Mouse (Mus musculus): ENCODE measurements around the gene Plppr2. TPM values are rescaled to one million over a fixed set of nuclear protein-coding genes. Genes with fewer than 3 reads are reported as not detected.

The Plppr2 gene
- polyA plus RNA-seq, 1 experiment from 2014 or later: 6.6 TPM

DNA sequence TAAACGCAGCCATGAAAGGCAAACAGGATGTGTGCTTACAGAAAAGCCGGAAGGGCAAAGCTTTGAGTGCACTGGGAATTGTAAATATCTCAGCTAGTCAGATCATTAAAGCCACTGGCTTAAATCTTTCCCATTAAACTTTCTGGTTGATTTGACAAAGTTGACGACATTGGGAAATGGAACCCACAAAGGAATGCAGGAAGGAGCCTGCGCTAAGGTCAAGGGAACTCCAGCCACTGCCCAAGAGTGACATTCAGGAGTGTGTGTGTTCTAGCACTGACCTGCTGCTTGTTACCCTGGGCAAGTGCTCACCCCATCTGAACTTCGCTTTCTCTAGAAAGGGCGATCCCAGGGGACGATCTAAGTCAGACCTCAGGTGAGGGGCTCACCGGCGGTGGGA lies 23.3 kb downstream of the Plppr2 start:
- Histone ChIP-seq H3K9me3 (ENCODE audit: control insufficient read depth, low read length) (no peaks in the 10 kb centered on the region), H3K4me1 (ENCODE audit: control insufficient read depth, insufficient read depth, low read length) (0 out of 2 replicates have a peak, but pooled peaks cover 10% of the 10 kb centered on the region), H3K4me2 (ENCODE audit: low read depth, severe bottlenecking) (peak overlapping the region; percentile 22; the same call in 1 of the 2 replicates), H3K9ac (ENCODE audit: low read length) (no peak overlapping the region), H3K27me3 (ENCODE audit: control insufficient read depth, insufficient read depth, low read length) (peaks cover 36% of the 10 kb centered on the region), H3K36me3 (ENCODE audit: control insufficient read depth, insufficient read depth, low read length) (peaks cover 6% of the 10 kb centered on the region; the same call in 1 of the 2 replicates), H3K4me3 (ENCODE audit: low read depth, low read length) (no peak overlapping the region), H3K27ac (replicated peaks; ENCODE audit: low read depth, low read length) (no peak overlapping the region)
- ATAC-seq (ENCODE audit: insufficient number of reproducible peaks, low FRiP score, low TSS enrichment, low read depth) (no peak), DNase-seq (ENCODE audit: low spot score) (no peak)
- 44% methylated on average over 9 of the region's 9 CpGs for WGBS

DNA sequence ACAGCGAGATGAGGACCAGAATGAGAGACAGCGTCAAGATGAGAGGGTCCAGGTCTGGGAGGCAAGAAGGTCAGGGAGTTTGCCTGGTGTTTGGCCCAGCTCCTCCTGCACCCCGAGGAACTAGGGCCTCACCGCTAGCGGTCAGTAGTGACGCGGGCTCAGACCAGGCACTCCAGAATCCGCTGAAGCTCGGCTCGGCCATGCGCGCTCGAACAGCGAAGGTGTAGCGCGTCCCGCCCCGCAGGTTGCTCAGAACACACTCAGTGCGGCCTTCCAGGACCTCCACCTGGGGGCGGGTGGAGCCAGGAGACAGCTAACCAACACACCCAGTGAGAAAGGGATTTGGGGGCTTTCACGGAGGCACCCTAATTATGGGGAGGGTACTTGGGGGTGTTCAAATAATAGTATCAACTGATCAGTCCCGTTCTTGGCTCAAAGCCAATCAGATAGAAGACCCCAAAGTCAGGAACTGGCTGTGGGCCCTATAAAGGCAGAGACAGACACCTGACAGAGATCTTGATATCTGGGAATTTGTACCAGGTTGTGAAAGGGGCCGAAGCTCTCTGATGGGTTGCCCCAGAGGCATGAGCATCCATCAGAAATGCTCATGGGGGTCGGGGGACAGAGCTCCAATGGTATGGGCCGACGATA lies 23.9 kb downstream of the Plppr2 start:
- peaks cover 6% of the 10 kb centered on the region; the same call in 1 of the 2 replicates for H3K36me3 ChIP-seq (ENCODE audit: control insufficient read depth, insufficient read depth, low read length)
- ATAC-seq (ENCODE audit: insufficient number of reproducible peaks, low FRiP score, low TSS enrichment, low read depth) (no peak), DNase-seq (ENCODE audit: low spot score) (peak; percentile 51)
- no peak overlapping the region for H3K4me3 ChIP-seq (ENCODE audit: low read depth, low read length)
- 6% methylated on average over 26 of the region's 26 CpGs for WGBS
- no peaks in the 10 kb centered on the region for H3K9me3 ChIP-seq (ENCODE audit: control insufficient read depth, low read length)
- no peak overlapping the region for H3K27ac ChIP-seq (replicated peaks; ENCODE audit: low read depth, low read length)
- H3K4me2 ChIP-seq (ENCODE audit: low read depth, severe bottlenecking): peak overlapping the region; percentile 22
- H3K9ac ChIP-seq (ENCODE audit: low read length): no peak overlapping the region
- H3K4me1 ChIP-seq (ENCODE audit: control insufficient read depth, insufficient read depth, low read length): 0 out of 2 replicates have a peak, but pooled peaks cover 10% of the 10 kb centered on the region
- H3K27me3 ChIP-seq (ENCODE audit: control insufficient read depth, insufficient read depth, low read length): peaks cover 36% of the 10 kb centered on the region

DNA sequence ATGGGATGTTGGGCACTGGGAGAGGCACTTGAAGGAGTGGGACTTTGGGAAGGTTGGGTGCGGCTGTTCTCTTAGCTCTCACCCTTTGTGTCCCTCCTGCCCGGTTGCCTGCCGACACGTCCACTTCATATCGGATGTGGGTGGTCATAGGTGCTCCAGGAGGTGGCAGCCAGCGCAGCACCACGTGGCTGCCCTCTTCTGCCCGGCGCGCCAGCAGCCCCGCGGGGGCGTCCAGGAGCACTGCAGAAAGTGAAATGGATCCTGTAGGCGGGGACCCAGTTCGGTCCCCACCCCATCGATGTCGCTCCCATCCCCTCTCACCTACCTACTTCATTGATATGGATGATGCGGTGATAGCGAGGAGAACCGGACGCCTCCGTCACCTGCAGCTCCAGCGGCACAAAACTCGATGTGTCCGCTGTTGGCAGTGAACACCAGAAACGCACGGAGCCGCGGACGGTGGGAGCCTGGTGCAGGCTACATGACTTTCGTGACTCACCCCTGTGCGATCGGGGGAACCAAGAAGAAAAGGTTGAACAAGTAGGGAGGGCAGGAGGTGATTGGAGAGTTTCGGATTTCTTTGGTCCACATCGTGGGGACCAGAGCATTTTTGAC lies 24.6 kb downstream of the Plppr2 start:
- peaks cover 36% of the 10 kb centered on the region for H3K27me3 ChIP-seq (ENCODE audit: control insufficient read depth, insufficient read depth, low read length)
- ATAC-seq (ENCODE audit: insufficient number of reproducible peaks, low FRiP score, low TSS enrichment, low read depth): no peak
- H3K4me1 ChIP-seq (ENCODE audit: control insufficient read depth, insufficient read depth, low read length): 0 out of 2 replicates have a peak, but pooled peaks cover 10% of the 10 kb centered on the region
- H3K9ac ChIP-seq (ENCODE audit: low read length): 0 out of 2 replicates have a peak overlapping the region, but pooled peaks have one; percentile 5
- peak; percentile 40 for DNase-seq (ENCODE audit: low spot score)
- H3K36me3 ChIP-seq (ENCODE audit: control insufficient read depth, insufficient read depth, low read length): peaks cover 6% of the 10 kb centered on the region; the same call in 1 of the 2 replicates
- no peak overlapping the region for H3K27ac ChIP-seq (replicated peaks; ENCODE audit: low read depth, low read length)
- peak overlapping the region; percentile 76 for H3K4me2 ChIP-seq (ENCODE audit: low read depth, severe bottlenecking)
- WGBS: 1% methylated on average over 35 of the region's 35 CpGs
- H3K4me3 ChIP-seq (ENCODE audit: low read depth, low read length): peak overlapping the region; percentile 38
- H3K9me3 ChIP-seq (ENCODE audit: control insufficient read depth, low read length): no peaks in the 10 kb centered on the region

DNA sequence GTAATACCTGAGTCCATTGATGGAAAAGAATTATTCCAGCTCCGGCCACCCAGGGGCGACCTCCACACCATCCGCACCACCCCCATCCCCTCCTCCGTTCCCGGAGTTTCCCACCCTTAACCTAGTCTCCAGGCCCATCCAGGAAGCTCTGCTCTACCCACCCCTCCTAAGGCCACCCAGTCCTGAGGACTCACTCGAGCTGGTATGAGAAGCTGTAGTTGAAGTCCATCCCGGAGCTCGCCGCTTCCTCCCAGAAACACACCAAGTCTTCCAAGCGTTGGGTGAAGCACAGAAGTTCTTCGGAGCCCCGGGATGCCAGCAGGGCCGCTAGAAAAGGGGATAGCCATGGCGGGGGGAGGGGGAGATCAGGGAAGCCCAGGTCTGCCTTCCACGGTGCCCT lies 25.2 kb downstream of the Plppr2 start:
- under 1% methylated on average over 14 of the region's 15 CpGs for WGBS
- H3K9me3 ChIP-seq (ENCODE audit: control insufficient read depth, low read length): no peaks in the 10 kb centered on the region
- 0 out of 2 replicates have a peak, but pooled peaks cover 10% of the 10 kb centered on the region for H3K4me1 ChIP-seq (ENCODE audit: control insufficient read depth, insufficient read depth, low read length)
- peak; percentile 49 for DNase-seq (ENCODE audit: low spot score)
- peak overlapping the region; percentile 27; the same call in 1 of the 2 replicates for H3K9ac ChIP-seq (ENCODE audit: low read length)
- no peak overlapping the region for H3K27ac ChIP-seq (replicated peaks; ENCODE audit: low read depth, low read length)
- peak overlapping the region; percentile 76 for H3K4me2 ChIP-seq (ENCODE audit: low read depth, severe bottlenecking)
- no peak for ATAC-seq (ENCODE audit: insufficient number of reproducible peaks, low FRiP score, low TSS enrichment, low read depth)
- H3K4me3 ChIP-seq (ENCODE audit: low read depth, low read length): peak overlapping the region; percentile 38
- H3K27me3 ChIP-seq (ENCODE audit: control insufficient read depth, insufficient read depth, low read length): peaks cover 36% of the 10 kb centered on the region
- H3K36me3 ChIP-seq (ENCODE audit: control insufficient read depth, insufficient read depth, low read length): peaks cover 6% of the 10 kb centered on the region; the same call in 1 of the 2 replicates

DNA sequence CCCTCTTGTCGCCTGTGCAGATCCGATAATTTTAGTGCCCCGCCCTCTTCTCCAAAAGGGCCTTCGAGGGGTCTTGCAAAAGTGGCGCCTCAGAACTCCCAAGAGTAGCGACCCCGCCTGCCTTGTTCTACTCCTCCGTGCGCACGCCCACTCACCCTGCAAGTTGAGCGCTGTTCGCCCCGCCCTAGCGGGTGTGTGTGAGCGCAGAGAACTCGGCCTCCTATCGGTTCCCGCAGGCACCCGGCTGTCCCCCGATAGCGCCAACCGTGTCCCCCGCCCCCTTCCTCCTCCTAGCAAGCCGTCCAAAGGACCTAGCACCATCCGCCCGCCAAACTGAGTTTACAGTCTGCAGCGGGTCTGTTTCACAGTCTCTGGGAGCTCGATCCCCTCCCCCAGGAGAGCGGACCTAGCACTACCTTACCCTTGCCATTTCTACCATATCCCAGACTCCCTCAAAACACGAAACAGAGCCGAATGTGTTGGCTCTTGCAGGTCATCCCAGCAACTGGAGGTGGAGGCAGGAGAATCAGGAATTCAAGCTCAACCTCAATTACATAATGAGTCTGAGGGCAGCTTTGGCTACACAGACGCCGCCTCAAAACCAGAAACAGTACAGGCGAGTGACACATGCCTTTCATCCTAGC lies 25.7 kb downstream of the Plppr2 start:
- ATAC-seq (ENCODE audit: insufficient number of reproducible peaks, low FRiP score, low TSS enrichment, low read depth): peak; percentile 74
- H3K9ac ChIP-seq (ENCODE audit: low read length): peak overlapping the region; percentile 27; the same call in 1 of the 2 replicates
- peak; percentile 79 for DNase-seq (ENCODE audit: low spot score)
- H3K27ac ChIP-seq (replicated peaks; ENCODE audit: low read depth, low read length): no peak overlapping the region
- H3K4me2 ChIP-seq (ENCODE audit: low read depth, severe bottlenecking): peak overlapping the region; percentile 76
- peak overlapping the region; percentile 38 for H3K4me3 ChIP-seq (ENCODE audit: low read depth, low read length)
- H3K4me1 ChIP-seq (ENCODE audit: control insufficient read depth, insufficient read depth, low read length): 0 out of 2 replicates have a peak, but pooled peaks cover 10% of the 10 kb centered on the region
- no peaks in the 10 kb centered on the region for H3K9me3 ChIP-seq (ENCODE audit: control insufficient read depth, low read length)
- H3K36me3 ChIP-seq (ENCODE audit: control insufficient read depth, insufficient read depth, low read length): peaks cover 6% of the 10 kb centered on the region; the same call in 1 of the 2 replicates
- WGBS: 3% methylated on average over 34 of the region's 34 CpGs
- H3K27me3 ChIP-seq (ENCODE audit: control insufficient read depth, insufficient read depth, low read length): peaks cover 36% of the 10 kb centered on the region

DNA sequence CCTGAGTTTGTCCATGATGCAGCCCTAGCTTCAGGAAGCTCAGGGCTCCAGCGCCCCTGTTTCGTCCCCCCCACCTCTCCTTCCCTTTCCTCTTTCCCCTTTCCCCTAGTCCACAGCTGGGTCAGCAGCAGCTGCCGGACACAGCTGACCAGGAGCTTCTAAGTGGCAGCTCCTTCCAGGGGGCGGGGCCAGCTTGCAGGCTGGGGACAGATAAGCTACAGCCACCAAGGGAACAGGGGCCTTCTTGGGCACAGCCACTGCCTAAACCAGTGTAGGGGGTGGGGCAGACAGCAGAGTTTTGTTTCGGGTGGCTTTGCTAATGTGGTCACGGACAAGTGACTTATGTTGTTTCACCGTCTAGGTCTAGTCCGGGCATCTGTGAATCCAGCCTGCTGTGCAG lies 26.6 kb downstream of the Plppr2 start, which contains the start of gene Epor:
Gene Epor, minus strand, starts transcription at position 90 of the 400 bp plus-strand sequence.
- H3K36me3 ChIP-seq (ENCODE audit: control insufficient read depth, insufficient read depth, low read length): peaks cover 4% of the 10 kb centered on the region; the same call in 1 of the 2 replicates
- no peak within 1 kb of the TSS; the same call in 1 of the 2 replicates for H3K9ac ChIP-seq (ENCODE audit: low read length)
- ATAC-seq (ENCODE audit: insufficient number of reproducible peaks, low FRiP score, low TSS enrichment, low read depth) (0 out of 2 replicates have a peak, but pooled peaks have one; percentile 49), DNase-seq (ENCODE audit: low spot score) (peak; percentile 46)
- 0 out of 2 replicates have a peak, but pooled peaks cover 10% of the 10 kb centered on the region for H3K4me1 ChIP-seq (ENCODE audit: control insufficient read depth, insufficient read depth, low read length)
- H3K4me3 ChIP-seq (ENCODE audit: low read depth, low read length): peak within 1 kb of the TSS; percentile 38
- H3K4me2 ChIP-seq (ENCODE audit: low read depth, severe bottlenecking): peak within 1 kb of the TSS; percentile 76
- peaks cover 36% of the 10 kb centered on the region for H3K27me3 ChIP-seq (ENCODE audit: control insufficient read depth, insufficient read depth, low read length)
- H3K27ac ChIP-seq (replicated peaks; ENCODE audit: low read depth, low read length): no peak within 1 kb of the TSS
- WGBS: 18% methylated on average over 8 of the region's 8 CpGs
- H3K9me3 ChIP-seq (ENCODE audit: control insufficient read depth, low read length): no peaks in the 10 kb centered on the region

DNA sequence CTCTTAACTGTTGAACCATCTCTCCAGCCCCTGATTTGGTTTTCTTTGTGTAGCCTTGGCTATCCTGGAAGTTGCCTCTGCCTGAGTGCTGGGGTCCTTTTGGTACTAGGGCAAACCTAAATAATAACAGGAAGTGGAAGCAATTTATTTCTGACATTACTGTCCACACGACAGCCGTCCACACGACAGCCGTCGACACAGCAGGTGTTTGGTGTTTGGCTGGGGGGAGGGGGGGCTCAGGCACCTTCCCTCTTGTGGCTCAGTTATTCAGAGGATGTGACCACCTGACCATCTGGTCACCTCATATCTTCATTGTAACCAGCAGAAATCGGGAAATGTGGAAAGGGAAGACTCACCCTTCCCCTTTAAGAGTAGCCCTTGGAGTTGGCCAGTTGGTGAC lies 32.0 kb downstream of the Plppr2 start:
- H3K4me3 ChIP-seq (ENCODE audit: low read depth, low read length): no peak overlapping the region
- 56% methylated on average over 6 of the region's 6 CpGs for WGBS
- H3K27me3 ChIP-seq (ENCODE audit: control insufficient read depth, insufficient read depth, low read length): no peaks in the 10 kb centered on the region

DNA sequence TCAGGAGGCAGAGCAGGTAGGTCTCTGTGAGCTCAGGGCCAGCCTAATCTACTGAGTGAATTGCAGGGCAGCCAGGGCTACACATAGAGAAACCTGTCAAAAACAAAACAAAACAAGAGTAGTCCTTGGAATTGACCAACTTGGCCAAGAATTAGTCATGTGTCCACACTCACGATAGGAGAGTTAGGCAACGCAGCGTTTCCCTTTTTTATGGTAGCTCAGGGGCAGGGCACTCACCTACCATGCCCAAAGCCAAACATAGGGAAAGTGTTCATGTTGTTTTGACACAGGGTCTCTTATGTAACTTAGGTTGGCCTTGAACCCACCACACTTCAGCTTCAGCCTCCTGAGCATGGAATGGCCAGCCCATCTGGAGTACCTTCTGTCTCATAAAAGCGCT lies 32.5 kb downstream of the Plppr2 start:
- H3K4me1 ChIP-seq (ENCODE audit: control insufficient read depth, insufficient read depth, low read length): no peaks in the 10 kb centered on the region
- no peak overlapping the region for H3K4me2 ChIP-seq (ENCODE audit: low read depth, severe bottlenecking)
- no peak for ATAC-seq (ENCODE audit: insufficient number of reproducible peaks, low FRiP score, low TSS enrichment, low read depth)
- no peak overlapping the region for H3K27ac ChIP-seq (replicated peaks; ENCODE audit: low read depth, low read length)
- no peak overlapping the region for H3K4me3 ChIP-seq (ENCODE audit: low read depth, low read length)
- H3K9me3 ChIP-seq (ENCODE audit: control insufficient read depth, low read length): no peaks in the 10 kb centered on the region
- WGBS: 94% methylated on average over 4 of the region's 4 CpGs
- H3K36me3 ChIP-seq (ENCODE audit: control insufficient read depth, insufficient read depth, low read length): no peaks in the 10 kb centered on the region
- no peak for DNase-seq (ENCODE audit: low spot score)
- no peak overlapping the region for H3K9ac ChIP-seq (ENCODE audit: low read length)
- H3K27me3 ChIP-seq (ENCODE audit: control insufficient read depth, insufficient read depth, low read length): no peaks in the 10 kb centered on the region

More for the DNA sequence above, 32.0 kb downstream of the Plppr2 start:
- H3K9ac ChIP-seq (ENCODE audit: low read length): no peak overlapping the region
- no peak for DNase-seq (ENCODE audit: low spot score)
- no peaks in the 10 kb centered on the region for H3K4me1 ChIP-seq (ENCODE audit: control insufficient read depth, insufficient read depth, low read length)
- no peaks in the 10 kb centered on the region for H3K9me3 ChIP-seq (ENCODE audit: control insufficient read depth, low read length)
- H3K36me3 ChIP-seq (ENCODE audit: control insufficient read depth, insufficient read depth, low read length): no peaks in the 10 kb centered on the region
- ATAC-seq (ENCODE audit: insufficient number of reproducible peaks, low FRiP score, low TSS enrichment, low read depth): no peak
- no peak overlapping the region for H3K4me2 ChIP-seq (ENCODE audit: low read depth, severe bottlenecking)
- H3K27ac ChIP-seq (replicated peaks; ENCODE audit: low read depth, low read length): no peak overlapping the region
